Mouse (Mus musculus) spleen, adult 2 months (tissue): ENCODE data around the gene Hmga1. TPM values are rescaled to one million over a fixed set of nuclear protein-coding genes. Genes with fewer than 3 reads are reported as not detected.

Experiments used
- DNase-seq, 2 experiments: peaks; one replicate each; pipeline versions ENCODE4 v3.0.0 to v3.0.0-alpha.2; 2012 to 2021; ENCODE audit warnings: low spot score in 2 of 2, low read depth in 1 of 2
- H3K27ac ChIP-seq: fragments of 200-500 bp; 2 replicates; pipeline ENCODE4 v1.5.1; 2012; ENCODE audit warnings: low read length, inconsistent platforms; ENCODE audit not compliant: insufficient read depth
- H3K27me3 ChIP-seq: fragments of 200-500 bp; 2 replicates; pipeline ENCODE4 v1.6.1; 2012; ENCODE audit warnings: mild to moderate bottlenecking, moderate library complexity, low read length, inconsistent platforms; ENCODE audit not compliant: control insufficient read depth, insufficient read depth
- H3K36me3 ChIP-seq: fragments of 200-500 bp; 2 replicates; pipeline ENCODE4 v1.6.1; 2012; ENCODE audit warnings: mild to moderate bottlenecking, low read length, inconsistent platforms; ENCODE audit not compliant: control insufficient read depth, insufficient read depth
- H3K4me1 ChIP-seq: fragments of 200-500 bp; 2 replicates; pipeline ENCODE4 v1.6.1; 2011; ENCODE audit warnings: inconsistent platforms; ENCODE audit not compliant: control insufficient read depth, insufficient read depth, insufficient read length
- H3K4me3 ChIP-seq: fragments of 200-500 bp; 2 replicates; pipeline ENCODE4 v1.5.1; 2011; ENCODE audit warnings: mild to moderate bottlenecking, inconsistent platforms; ENCODE audit not compliant: insufficient read depth, insufficient read length; ENCODE audit errors: extremely low read depth
- CTCF ChIP-seq: fragments of 200-500 bp; IDR thresholded peaks from 2 replicates; pipeline ENCODE4 v1.5.1; 2011; ENCODE audit warnings: mild to moderate bottlenecking, inconsistent platforms; ENCODE audit not compliant: insufficient read depth, insufficient read length, insufficient replicate concordance; ENCODE audit errors: extremely low read depth
- POLR2A ChIP-seq: fragments of 200-500 bp; IDR thresholded peaks from 2 replicates; pipeline ENCODE4 v1.6.1; 2011; ENCODE audit warnings: low read depth, low read length, inconsistent platforms
- WGBS: fragments of 180-500 bp; shearing (Covaris S2); methylation state at CpG from one replicate; pipeline ENCODE4 v1.1.7; 2018; 5-methylcytosine and 5-hydroxymethylcytosine counted together
- polyA plus RNA-seq: library from polyadenylated mRNA; depleted of rRNA; stranded (reverse); fragments of >200 nt; gene quantifications from 2 replicates; pipeline ENCODE4 v1.2.3, GENCODE M21; 2012; rRNA removed

Hmga1 gene
- polyA plus RNA-seq = 78.5 and 124 TPM in 2 replicates

GRCm38 (mm10) chr17:27556315-27557011, at the start of gene Hmga1:
TSS of gene Hmga1 (plus strand) at chr17:27556497.
- Histone ChIP-seq H3K36me3 (peaks cover 10% of the 10 kb centered on the region), H3K4me3 (peak within 1 kb of the TSS; percentile 73), H3K4me1 (peaks cover 27% of the 10 kb centered on the region), H3K27me3 (no peaks in the 10 kb centered on the region), H3K27ac (peak within 1 kb of the TSS; percentile 97)
- whole genome bisulfite sequencing = under 1% methylated on average over 78 of the region's 79 CpGs
- peak; percentile 81 to 89 for DNase-seq
- TF ChIP-seq POLR2A (peak; percentile 97), CTCF (no peak)

DNA sequence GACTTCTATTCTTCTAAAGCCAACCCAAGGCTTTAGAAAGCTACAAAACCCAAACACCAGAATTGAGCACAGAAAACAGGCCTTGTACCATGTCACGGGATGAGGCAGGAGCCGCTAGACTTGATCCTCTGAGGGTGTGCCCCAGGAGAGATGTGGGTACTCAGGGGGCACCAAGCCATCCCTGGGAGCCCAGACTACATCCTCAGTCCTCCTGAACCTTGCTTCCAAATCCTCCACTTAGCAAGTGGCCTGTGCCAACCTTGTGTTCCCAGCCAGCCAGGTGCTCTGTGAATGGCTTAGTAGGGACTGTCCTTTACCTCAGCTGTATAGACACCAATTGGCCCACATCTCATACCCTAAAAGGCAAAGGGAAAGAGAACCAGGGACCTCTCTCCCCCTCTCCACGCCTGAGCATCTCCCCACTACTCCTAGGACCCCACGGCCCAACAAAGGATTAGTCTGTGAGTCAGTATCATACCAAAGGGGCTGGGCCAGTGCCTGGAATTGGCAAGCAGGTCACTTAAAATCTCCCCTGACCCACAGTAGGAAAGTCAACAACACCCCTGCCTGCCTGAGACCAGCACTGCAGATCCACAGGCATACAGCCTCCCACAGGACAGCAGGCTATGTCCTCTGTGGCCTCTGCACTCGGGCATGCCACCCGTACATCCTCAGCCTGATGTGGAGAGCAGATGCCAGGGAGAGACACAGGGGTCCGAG, 49.3 kb upstream of the Hmga1 start:
- no peaks in the 10 kb centered on the region for H3K36me3 ChIP-seq
- TF ChIP-seq POLR2A (no peak), CTCF (no peak)

DNA sequence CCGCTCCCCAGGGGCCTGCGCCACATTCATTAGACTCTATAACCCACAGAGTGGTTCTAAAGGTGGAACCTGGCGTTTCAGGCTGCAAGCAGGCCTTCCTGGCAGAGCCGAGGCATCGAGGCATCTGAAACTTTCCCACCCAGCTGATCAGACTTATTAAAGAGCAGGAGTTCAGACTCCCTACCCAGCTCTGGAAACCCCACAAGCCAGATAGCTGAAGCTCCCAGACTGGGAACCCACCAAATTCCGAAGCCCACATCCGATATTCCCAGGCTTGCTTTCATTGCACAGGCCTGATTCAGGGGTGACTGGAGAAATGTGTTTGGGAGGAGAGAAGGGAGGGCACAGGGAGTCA, 48.7 kb upstream of the Hmga1 start:
- no peak for TF ChIP-seq POLR2A
- no peak for TF ChIP-seq CTCF
- H3K27ac ChIP-seq = no peak overlapping the region
- peaks cover 9% of the 10 kb centered on the region for H3K27me3 ChIP-seq
- H3K4me1 ChIP-seq = no peaks in the 10 kb centered on the region; the same call in 1 of the 2 replicates
- no peak overlapping the region for H3K4me3 ChIP-seq
- H3K36me3 ChIP-seq = no peaks in the 10 kb centered on the region
- DNase-seq = no peak
- WGBS = 89% methylated on average over 7 of the region's 7 CpGs

More for the DNA sequence above, 49.3 kb upstream of the Hmga1 start:
- Histone ChIP-seq H3K27me3 (peaks cover 4% of the 10 kb centered on the region), H3K4me3 (no peak overlapping the region), H3K27ac (no peak overlapping the region), H3K4me1 (no peaks in the 10 kb centered on the region)
- WGBS = 83% methylated on average over 7 of the region's 7 CpGs
- no peak for DNase-seq

DNA sequence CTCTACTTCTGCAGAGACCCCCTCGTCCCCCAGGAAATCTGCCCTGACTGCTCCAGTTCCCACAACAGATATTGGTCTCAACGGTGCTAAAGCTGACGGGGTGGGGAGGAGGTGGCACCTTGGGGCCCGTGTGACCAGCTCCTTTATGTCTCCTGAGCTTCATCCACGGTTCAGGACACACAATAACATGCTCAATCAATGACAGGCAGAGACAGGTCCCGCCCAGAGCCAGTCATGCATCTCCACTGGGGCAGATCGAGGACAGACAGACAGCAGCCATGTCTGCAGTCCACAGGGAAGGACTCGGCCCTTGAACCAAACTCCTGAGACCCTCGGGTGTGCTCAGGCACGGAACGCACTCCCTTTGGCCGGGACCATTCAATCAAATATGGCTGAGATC, 48.3 kb upstream of the Hmga1 start:
- H3K4me1 ChIP-seq = no peaks in the 10 kb centered on the region; the same call in 1 of the 2 replicates
- H3K4me3 ChIP-seq = no peak overlapping the region
- H3K27ac ChIP-seq = no peak overlapping the region
- TF ChIP-seq POLR2A = no peak
- TF ChIP-seq CTCF = no peak
- 85% methylated on average over 12 of the region's 12 CpGs for WGBS
- peaks cover 14% of the 10 kb centered on the region for H3K27me3 ChIP-seq
- H3K36me3 ChIP-seq = no peaks in the 10 kb centered on the region
- no peak for DNase-seq

DNA sequence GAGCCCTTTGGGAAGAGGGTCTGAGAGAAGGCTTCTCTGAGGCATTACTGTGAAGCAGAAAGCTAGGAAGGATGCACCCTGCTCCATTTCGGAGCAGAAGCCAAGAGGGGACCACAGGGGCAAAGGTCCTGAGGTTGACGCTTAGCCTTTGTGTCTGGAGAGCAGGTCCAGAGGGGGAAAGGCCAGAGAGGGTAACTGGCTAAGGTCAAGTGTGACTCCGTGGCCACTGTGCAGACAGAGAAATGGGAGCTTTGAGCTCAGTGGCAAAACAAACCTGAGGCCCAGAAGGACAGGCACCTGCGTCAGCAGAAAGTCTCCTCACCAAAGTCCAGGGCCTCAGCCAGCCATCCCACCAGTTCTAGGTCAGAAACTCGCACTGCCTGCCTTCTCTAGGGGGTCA, 47.8 kb upstream of the Hmga1 start:
- Histone ChIP-seq H3K4me1 (peaks cover 3% of the 10 kb centered on the region; the same call in 1 of the 2 replicates), H3K27ac (no peak overlapping the region), H3K4me3 (no peak overlapping the region), H3K36me3 (no peaks in the 10 kb centered on the region), H3K27me3 (peaks cover 19% of the 10 kb centered on the region)
- 83% methylated on average over 5 of the region's 5 CpGs for WGBS
- no peak for DNase-seq
- TF ChIP-seq POLR2A (no peak), CTCF (no peak)

- Histone ChIP-seq H3K27me3 (peaks cover 21% of the 10 kb centered on the region), H3K4me1 (peaks cover 3% of the 10 kb centered on the region; the same call in 1 of the 2 replicates), H3K27ac (no peak overlapping the region), H3K4me3 (no peak overlapping the region), H3K36me3 (no peaks in the 10 kb centered on the region)
- TF ChIP-seq POLR2A (no peak), CTCF (no peak)
- DNase-seq = no peak
- 78% methylated on average over 5 of the region's 5 CpGs for WGBS
Measured at GRCm38 (mm10) chr17:27509056-27509455, 47.2 kb upstream of the Hmga1 start.
